Mouse (Mus musculus) splenic B cell, adult 2 months (primary cell): Measurements from ENCODE around the gene Gm17428.

Source experiments
- DNase-seq: peaks from one replicate; pipeline ENCODE4 v3.0.0-alpha.2; 2011; ENCODE audit warnings: low read depth, low spot score
- H3K27me3 ChIP-seq: 2 replicates; pipeline ENCODE4 v1.6.1; 2012; ENCODE audit warnings: mild to moderate bottlenecking, low read length, moderate library complexity, mixed read lengths; ENCODE audit not compliant: control insufficient read depth, poor library complexity, insufficient read depth, severe bottlenecking
- H3K36me3 ChIP-seq: 2 replicates; pipeline ENCODE4 v1.6.1; 2012; ENCODE audit warnings: mild to moderate bottlenecking, low read length, moderate library complexity, mixed read lengths; ENCODE audit not compliant: control insufficient read depth, poor library complexity, insufficient read depth, severe bottlenecking

The Gm17428 gene

DNA sequence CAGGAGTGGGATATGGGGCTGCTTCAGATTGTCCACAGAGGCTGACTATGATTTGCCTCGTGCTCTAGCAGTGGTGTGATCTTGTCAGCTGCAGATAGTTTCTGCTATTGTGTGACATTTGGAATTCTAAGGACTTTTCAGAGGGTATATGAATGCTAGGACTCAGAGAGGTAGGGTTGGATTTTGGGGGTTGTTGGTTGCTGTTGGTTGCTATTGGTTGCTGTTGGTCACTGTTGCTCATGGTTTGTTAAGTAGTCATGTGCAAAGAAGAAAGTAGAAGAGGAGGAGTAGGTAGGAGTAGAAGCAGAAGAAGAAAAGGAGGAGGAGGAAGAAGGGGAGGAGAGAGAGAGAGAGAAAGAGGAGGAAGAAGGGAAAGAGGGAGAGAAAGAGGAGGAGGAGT lies at the start of gene Gm17428:
TSS of gene Gm17428 (plus strand) at position 301 of the 400 bp plus-strand sequence.
- no peaks in the 10 kb centered on the region for H3K27me3 ChIP-seq
- no peak for DNase-seq

DNA sequence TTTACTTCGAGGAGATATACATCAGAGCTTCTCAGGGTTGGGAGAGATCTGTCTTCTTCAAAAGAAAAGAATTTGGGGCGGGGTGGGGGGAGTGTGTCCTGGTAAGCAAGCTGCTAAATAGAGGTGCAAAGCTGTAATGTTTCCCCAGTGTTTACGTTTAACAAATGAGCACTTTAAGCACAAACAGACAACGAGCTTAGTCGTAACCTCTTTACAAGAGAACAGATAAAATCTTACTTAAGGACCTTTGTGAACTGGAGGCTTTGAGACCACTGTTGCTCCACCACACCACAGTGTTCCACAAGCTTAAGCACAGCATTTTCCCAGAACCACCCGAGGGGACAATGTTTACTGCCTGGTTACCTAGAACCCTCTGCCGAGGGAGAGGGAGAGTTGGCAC lies 49.4 kb upstream of the Gm17428 start:
- Histone ChIP-seq H3K36me3 (no peaks in the 10 kb centered on the region), H3K27me3 (no peaks in the 10 kb centered on the region; the same call in 1 of the 2 replicates)
- DNase-seq, result no peak

More for the DNA sequence above, at the start of gene Gm17428:
- H3K36me3 ChIP-seq, result no peaks in the 10 kb centered on the region

DNA sequence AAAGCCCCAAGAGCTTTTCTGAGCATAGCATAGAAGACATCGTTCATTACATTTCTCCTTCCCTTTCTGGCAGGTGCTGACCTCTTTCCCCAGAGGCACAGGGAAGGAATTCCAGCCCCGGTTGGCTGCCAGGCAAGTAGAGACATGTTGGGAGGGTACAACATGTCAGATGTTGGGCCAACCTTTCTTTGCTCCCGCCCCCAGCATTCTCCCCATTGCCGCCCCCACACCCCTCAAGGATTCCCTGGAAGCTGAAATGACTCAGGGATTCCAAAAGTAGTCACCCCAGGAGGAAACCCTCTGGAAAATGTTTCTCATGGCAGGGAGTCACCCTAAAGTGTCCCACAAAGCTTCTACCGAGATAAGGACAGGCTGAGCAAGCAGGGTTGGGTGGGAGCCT lies 46.9 kb upstream of the Gm17428 start:
- no peaks in the 10 kb centered on the region for H3K36me3 ChIP-seq
- no peak for DNase-seq
- H3K27me3 ChIP-seq, result no peaks in the 10 kb centered on the region

DNA sequence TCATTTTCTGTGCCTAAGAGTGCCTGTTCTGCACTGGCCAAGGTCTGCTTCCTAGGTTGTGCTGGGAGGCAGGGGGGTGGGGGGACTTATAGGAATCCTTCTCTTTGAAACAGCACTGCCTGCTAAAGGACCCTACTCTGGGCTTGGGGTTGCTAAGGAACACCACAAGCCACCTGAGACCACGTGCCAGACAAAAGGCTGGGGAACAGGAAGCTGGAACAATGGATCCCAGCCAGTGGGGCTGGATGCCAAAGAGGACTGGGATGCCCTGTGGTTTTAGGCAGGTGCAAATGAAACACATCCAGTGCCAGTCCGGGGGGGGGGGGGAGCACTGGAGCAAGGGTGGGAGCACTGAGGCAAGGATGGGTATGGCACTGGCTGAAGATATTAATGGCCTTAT lies 46.3 kb upstream of the Gm17428 start:
- Histone ChIP-seq H3K27me3 (no peaks in the 10 kb centered on the region), H3K36me3 (no peaks in the 10 kb centered on the region)
- DNase-seq, result no peak

DNA sequence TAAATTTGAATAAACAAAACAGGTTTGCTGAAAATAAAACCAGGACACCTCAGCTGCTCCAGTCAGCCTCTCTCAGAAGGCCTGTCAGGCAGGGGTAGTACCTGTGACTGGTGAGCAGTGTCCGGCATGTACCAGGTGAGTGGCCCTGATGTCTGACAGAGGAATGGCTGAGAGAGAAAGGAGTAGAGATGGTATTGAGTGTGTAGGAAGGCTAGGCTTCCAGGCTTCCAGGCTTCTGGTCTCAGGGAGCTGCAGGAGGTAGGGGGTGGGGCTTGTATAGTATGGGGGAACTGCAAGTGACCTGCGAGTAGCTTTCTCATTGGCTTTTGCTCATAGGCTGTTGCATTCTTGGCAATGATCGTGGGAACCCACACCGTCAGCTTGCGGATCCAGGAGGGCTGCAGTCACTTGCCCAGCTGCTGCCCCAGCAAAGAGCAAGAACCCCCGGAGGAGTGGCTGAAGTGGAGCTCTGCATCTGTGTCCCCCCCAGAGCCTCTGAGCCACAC lies 44.0 kb upstream of the Gm17428 start, which contains the start of gene Il25:
TSS of gene Il25 (plus strand) at position 51 of the 506 bp plus-strand sequence.
- DNase-seq, result no peak
- no peaks in the 10 kb centered on the region for H3K27me3 ChIP-seq
- H3K36me3 ChIP-seq, result no peaks in the 10 kb centered on the region

DNA sequence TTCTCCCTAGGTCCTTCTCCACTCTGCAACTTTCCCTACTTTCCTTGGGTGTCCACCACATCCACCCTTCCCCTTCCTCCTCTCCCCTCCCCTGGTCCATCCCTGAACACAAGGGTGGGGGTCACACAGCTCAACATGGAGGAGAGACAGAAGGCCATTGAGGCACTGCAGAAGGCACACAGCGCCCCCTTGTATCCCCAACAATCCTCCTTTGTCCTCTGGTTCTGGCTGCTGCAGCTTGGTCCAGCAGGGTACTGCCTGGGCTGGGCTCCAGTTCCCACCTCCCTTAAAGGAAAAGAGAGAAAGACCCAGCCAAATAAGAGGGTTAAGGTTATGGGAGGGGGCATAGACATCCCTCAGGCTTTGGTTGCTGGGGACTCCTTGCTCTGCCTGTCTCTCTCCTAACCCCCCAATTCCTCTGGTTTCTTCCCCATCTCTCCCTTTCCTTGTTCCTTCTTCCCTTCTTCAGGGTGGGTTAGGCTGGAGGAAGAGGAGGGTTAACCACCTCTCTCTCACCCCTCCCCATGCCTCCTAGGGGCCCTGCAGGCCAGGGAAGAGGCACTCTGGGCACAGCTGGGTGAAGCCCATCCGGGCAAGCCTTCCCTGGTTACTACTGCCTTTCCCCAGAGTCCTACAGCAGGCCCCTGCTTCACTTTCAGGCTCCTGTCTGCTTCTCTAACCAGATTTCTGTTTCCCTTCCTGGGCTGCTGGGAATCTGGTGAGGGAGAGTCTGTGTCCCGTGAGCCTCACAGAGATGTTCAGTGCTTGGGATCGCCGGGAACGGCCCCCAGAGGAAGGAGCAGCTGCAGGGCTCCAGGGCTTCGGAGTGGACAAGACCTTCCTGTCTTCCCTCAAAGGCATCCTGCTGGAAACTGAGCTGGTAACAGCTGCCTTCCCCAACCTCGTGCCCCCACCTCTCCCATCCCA lies 40.6 kb upstream of the Gm17428 start, which contains the start of gene Cmtm5:
TSS of gene Cmtm5 (plus strand) at position 358 of the 927 bp plus-strand sequence.
- no peak for DNase-seq
- H3K27me3 ChIP-seq, result no peaks in the 10 kb centered on the region
- no peaks in the 10 kb centered on the region for H3K36me3 ChIP-seq

DNA sequence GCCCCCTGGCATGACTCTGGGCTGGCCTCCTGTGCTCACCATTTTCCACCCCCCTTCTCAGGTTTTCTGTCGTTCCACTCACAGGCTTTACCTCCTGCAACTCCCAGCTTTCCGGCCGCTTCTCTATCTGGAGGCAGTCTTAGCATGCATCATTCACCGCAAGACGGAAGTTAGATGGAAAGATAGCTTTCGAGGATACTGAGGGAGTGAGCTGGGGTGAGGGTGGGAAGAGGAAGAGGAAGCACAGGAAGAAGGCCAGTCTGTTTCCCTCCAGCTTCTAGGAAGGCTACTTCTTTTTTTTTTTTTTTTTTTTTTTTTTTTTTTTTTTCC lies 39.9 kb upstream of the Gm17428 start:
- Histone ChIP-seq H3K36me3 (no peaks in the 10 kb centered on the region), H3K27me3 (no peaks in the 10 kb centered on the region)
- DNase-seq, result no peak

DNA sequence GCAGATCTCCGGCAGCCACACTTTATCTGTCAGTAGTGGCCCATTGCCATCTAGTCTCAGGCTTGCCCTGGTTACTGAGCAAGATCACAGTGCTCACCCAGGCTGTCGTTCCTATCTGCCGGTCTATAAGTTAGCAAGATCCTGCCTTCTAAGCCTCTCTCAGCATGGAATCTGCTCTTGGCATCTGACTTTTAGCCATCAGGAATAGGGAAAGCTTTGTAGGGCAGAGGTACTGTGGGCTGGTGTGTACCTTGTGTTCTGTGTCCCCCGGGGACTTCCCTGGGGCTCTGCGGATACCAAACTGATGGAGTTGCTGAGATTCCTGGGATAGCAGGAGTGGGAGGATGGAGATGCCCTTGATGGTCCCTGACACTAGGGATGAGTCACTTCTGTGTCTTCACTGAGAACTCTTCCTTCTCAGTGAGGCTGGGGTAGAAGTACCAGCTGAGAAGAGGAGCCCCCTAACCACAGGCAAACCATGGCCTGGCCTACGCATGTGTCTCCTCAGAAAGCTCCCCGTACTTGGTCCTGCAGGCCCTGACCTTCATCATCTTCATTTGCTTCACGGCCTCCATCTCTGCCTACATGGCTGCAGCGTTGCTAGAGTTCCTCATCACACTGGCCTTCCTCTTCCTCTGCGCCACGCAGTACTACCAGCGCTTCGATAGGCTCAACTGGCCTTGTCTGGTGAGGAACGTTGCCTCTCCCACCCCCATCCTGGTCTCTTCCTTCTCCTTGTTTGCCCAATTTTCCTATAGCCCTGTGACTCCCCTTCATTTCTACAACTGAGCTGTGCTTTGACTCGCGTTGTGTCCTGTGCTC lies 39.2 kb upstream of the Gm17428 start:
- no peak for DNase-seq
- Histone ChIP-seq H3K36me3 (no peaks in the 10 kb centered on the region), H3K27me3 (no peaks in the 10 kb centered on the region)

DNA sequence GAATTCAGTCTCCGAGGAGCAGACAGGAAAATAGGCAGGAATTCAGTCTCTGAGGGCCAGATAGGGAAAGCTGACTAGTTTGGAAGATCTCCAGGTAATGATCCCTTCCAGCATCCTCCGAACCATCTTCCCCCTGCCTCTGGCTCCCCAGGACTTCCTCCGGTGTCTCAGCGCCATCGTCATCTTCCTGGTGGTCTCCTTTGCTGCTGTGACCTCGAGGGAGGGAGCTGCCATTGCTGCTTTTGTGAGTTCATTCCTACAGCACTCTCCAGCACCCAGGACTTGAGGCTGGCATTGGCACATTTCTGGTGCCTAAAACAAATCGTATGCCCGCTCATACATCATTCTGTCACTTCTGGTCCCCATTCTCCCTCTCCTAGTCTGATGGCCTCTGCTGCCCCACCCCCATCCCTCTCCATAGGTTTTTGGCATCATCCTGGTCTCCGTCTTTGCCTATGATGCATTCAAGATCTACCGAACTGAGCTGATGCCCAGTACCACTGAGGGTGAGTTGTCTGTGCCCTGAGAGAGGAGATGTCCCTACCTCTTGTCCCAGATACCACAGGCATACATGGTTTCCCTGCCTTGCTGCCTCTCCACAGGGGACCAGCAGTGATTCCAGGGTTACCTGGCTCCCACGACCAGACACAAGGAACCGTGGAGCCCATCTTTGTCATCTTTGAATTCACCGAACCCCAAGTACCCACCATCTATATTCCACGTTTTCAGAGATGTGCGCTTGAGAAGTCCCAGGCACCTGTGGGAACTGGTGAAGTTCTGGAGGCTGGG lies 38.1 kb upstream of the Gm17428 start:
- no peaks in the 10 kb centered on the region for H3K36me3 ChIP-seq
- no peaks in the 10 kb centered on the region for H3K27me3 ChIP-seq
- no peak for DNase-seq

DNA sequence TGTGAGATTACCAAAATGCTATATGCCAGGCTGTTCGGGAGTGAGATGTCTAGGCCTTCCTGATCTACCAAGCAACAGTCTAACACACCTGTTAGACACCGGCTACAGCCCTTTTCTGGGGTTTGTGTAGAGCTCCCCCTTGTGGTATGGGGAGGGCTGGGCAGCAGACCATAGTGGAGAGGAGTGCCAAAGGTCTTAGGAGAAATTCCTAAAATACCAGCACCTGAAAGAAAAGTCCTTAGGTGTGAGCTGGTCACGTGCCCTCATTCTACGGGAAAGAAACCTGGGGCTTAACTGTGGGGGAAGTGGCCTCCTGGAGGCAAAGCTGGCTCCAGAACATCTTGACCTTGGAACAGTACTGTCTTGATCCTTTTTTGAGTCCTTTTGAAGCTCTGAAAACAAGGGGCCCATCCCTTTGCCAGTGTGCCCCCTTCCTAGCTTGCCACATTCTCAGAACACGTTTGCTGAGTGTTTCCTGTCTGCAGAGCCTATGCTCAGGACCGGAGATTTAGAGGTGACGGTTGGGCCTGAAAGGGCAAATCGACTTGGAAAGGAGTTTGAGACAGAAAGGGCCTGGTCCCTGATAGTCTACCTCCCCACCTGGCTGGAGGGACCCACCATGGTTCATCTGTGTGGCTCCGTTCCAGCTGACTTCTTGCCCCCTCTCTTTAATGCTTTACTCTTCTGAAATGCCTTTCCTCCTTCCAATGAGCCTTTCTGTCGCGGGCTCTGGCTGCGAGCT lies 37.1 kb upstream of the Gm17428 start:
- DNase-seq, result peak; percentile 74
- Histone ChIP-seq H3K36me3 (no peaks in the 10 kb centered on the region), H3K27me3 (no peaks in the 10 kb centered on the region)

DNA sequence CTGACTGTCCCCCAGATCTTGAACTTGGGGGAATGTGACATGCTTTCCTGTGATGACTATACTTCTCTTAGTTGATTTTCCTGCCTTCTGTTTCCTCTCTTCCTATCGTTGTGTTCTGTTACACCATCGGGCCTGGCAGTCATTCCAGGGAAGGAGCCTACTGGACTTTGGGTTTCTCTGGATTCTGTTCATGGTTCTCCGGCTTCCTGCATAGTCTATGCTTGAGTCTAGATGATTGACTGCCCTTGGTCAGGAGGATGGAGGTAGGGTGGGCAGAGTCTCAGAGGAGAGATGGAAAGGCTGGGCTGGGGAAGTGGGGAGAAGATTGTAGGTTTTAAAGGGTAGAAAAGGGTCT lies 36.6 kb upstream of the Gm17428 start:
- no peaks in the 10 kb centered on the region for H3K36me3 ChIP-seq
- H3K27me3 ChIP-seq, result no peaks in the 10 kb centered on the region
- DNase-seq, result no peak

DNA sequence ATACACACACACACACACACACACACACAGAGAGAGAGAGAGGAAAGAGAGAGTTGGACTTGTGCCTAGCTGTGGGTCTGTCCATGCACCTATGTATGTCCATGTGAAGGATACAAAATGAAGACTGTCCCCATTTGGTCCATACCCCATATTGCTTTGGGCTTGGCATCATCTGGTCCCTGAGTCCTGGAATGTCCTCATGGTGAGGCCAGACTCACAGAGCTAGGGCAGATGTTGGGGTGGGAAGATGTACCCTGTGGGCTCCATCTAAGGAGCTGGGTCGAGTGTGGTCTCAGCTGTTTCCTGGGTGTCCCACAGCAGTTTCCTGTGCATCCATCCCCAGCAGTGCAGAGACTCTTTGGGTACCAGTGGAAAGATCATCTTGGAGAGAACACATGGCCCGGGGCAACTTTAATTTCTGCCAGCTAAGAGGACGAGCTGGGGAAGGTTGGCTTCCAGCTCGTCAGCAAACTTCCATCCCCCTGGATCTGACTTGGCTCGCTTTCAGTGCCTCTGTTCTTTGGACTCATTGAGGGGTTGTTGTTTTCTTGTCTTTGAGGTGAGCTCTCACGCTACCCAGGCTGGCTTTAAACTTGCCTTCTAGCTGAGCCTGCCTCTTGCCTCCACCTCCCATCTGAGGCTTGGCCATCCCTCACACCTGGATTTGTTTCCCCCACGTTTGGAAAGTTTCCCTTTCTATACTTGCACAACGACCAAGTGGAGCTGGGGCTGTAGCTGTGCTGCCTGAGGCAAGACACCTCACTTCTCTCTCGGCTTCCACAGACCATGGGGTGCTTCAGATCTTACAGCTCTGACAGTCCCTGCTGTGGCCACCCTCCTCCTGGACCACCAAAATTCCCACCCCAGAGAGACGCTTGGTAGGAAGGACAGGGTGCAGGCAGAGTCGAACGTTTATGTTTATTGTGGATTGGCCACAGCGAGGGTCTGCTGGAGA lies 35.4 kb upstream of the Gm17428 start:
- DNase-seq, result no peak
- Histone ChIP-seq H3K27me3 (no peaks in the 10 kb centered on the region), H3K36me3 (no peaks in the 10 kb centered on the region)

DNA sequence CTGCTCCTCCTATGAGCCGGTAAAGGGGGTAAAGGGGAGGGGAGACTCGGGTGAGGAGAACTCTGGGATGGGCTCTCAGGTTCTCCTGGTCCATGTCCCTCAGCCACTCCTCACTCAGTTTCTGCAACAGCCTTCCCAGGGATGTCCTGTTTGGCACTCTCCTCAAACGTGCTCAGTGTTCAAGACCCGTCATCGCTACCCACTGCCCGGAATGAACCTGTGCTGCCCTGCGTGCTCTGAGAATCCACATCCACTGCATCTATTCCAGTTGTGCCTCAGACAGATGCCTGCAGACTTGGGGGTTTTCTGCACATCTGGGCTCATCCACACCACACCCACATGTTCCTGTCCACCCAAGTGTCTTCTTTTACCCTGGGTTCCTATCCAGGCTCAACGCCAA lies 34.3 kb upstream of the Gm17428 start:
- Histone ChIP-seq H3K27me3 (no peaks in the 10 kb centered on the region), H3K36me3 (no peaks in the 10 kb centered on the region)
- no peak for DNase-seq
